In the genomic region with DNA sequence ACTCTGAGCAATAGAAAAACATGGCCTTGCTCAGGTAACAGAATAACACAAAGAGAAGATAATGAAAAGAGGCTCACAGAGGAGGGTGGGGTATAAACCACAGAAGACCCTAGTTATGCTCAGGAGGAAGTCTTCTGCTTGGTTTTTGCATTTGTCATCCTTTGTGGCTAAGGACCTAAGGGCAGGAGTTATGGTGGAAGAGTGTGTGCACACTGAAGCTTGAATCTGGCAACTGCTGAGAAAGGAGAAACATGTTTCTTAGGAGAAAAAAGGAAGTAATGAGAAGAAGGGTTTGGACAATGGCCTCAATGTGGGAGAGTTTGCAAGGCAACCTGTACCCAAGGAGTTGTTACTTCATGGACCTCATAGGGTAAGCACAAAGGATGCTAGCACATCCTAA, we compare ENCODE assay signal across 11 mouse cellular contexts.
"Had no signal": no experiment of that assay in that cellular context is flagged by ENCODE, and none has a peak within 500 bp of the region (broad histone marks: within the 10 kb centered on the region; RNA-seq: fewer than 3 reads in every experiment).

No protein-coding gene starts in this region.

- DNase-seq: retina, postnatal 1 day; right cerebral cortex, adult 18-20 months; right cerebral cortex, postnatal 14 days; right cerebral cortex, postnatal 25 days; right cerebral cortex, postnatal 4 days; thymus, adult 18-20 months; thymus, adult 2 months; thymus, postnatal 14 days; thymus, postnatal 25 days; thymus, postnatal 36 days; thymus, postnatal 4 days had no signal
